Mouse (Mus musculus) stomach, embryonic 16.5 days (tissue): Measurements from ENCODE around the gene Mtf1. TPM values are rescaled to one million over a fixed set of nuclear protein-coding genes. Genes with fewer than 3 reads are reported as not detected.

Source experiments
- ATAC-seq: fragments of 200-750 bp; cut with Nextera tagmentation; 2 replicates; pipeline ENCODE4 v1.8.0; 2017; ENCODE audit warnings: moderate number of reproducible peaks, moderate TSS enrichment; ENCODE audit not compliant: insufficient read depth, low FRiP score
- H3K27ac ChIP-seq: fragments of 300-500 bp; sonication (generic); 2 replicates; pipeline ENCODE4 v1.5.1; 2014; ENCODE audit warnings: low read length
- H3K27me3 ChIP-seq: fragments of 300-500 bp; sonication (generic); 2 replicates; pipeline ENCODE4 v1.6.1; 2014; ENCODE audit warnings: low read length, control low read depth, mixed read lengths; ENCODE audit not compliant: control insufficient read depth, insufficient read depth
- H3K36me3 ChIP-seq: fragments of 300-500 bp; sonication (generic); 2 replicates; pipeline ENCODE4 v1.6.1; 2014; ENCODE audit warnings: low read length; ENCODE audit not compliant: control insufficient read depth, insufficient read depth
- H3K4me1 ChIP-seq: fragments of 300-500 bp; sonication (generic); 2 replicates; pipeline ENCODE4 v1.6.1; 2014; ENCODE audit warnings: low read length, control low read depth, mixed read lengths; ENCODE audit not compliant: control insufficient read depth, insufficient read depth
- H3K4me2 ChIP-seq: fragments of 300-500 bp; sonication (generic); 2 replicates; pipeline ENCODE4 v1.6.1; 2014; ENCODE audit warnings: low read depth, low read length, mixed read lengths
- H3K4me3 ChIP-seq: fragments of 300-500 bp; sonication (generic); replicated peaks from 2 replicates; pipeline ENCODE4 v1.5.1; 2014; ENCODE audit warnings: mild to moderate bottlenecking, low read length
- H3K9ac ChIP-seq: fragments of 300-500 bp; sonication (generic); 2 replicates; pipeline ENCODE4 v1.6.1; 2014; ENCODE audit warnings: low read length
- H3K9me3 ChIP-seq: fragments of 300-500 bp; sonication (generic); replicated peaks from 2 replicates; pipeline ENCODE4 v1.6.1; 2016; ENCODE audit warnings: low read length, control low read depth; ENCODE audit not compliant: control insufficient read depth
- WGBS: fragments of 180-500 bp; shearing (Covaris S2); extraction: QIAGEN DNeasy Blood & Tissue Kit; methylation state at CpG from one replicate; pipeline ENCODE4 v1.1.7; 2014; 5-methylcytosine and 5-hydroxymethylcytosine counted together
- polyA plus RNA-seq: library from polyadenylated mRNA; unstranded; fragments of >200 nt; fragmentation: Nextera tagmentation; extraction: Ambion mirVana; gene quantifications from 2 replicates; pipeline ENCODE4 v1.2.1, GENCODE M21; 2015

Gene Mtf1
- polyA plus RNA-seq, 1 experiment from 2014 or later = 14.5 TPM

- Histone ChIP-seq H3K9ac (no peak overlapping the region), H3K4me3 (no peak overlapping the region), H3K9me3 (no peaks in the 10 kb centered on the region), H3K27ac (no peak overlapping the region), H3K4me1 (no peaks in the 10 kb centered on the region), H3K4me2 (no peak overlapping the region), H3K27me3 (no peaks in the 10 kb centered on the region), H3K36me3 (peaks cover 16% of the 10 kb centered on the region; the same call in 1 of the 2 replicates)
- 94% methylated on average over 1 of the region's 1 CpGs for WGBS
- no peak for ATAC-seq
These were observed 39.1 kb downstream of the Mtf1 start for GRCm38 (mm10) chr4:124840998-124841397.

GRCm38 (mm10) chr4:124843493-124843892 lies 41.6 kb downstream of the Mtf1 start:
- no peak overlapping the region for H3K27ac ChIP-seq
- H3K27me3 ChIP-seq = no peaks in the 10 kb centered on the region
- no peak overlapping the region for H3K4me2 ChIP-seq
- no peaks in the 10 kb centered on the region for H3K9me3 ChIP-seq
- H3K4me3 ChIP-seq = no peak overlapping the region
- WGBS = 57% methylated on average over 11 of the region's 11 CpGs
- peaks cover 4% of the 10 kb centered on the region; the same call in 1 of the 2 replicates for H3K4me1 ChIP-seq
- H3K9ac ChIP-seq = no peak overlapping the region
- H3K36me3 ChIP-seq = peaks cover 8% of the 10 kb centered on the region; the same call in 1 of the 2 replicates
- ATAC-seq = peak; percentile 31; the same call in 1 of the 2 replicates

GRCm38 (mm10) chr4:124847573-124847972 lies 45.7 kb downstream of the Mtf1 start:
- ATAC-seq = no peak
- 11% methylated on average over 8 of the region's 8 CpGs for WGBS
- Histone ChIP-seq H3K27ac (no peak overlapping the region), H3K9me3 (no peaks in the 10 kb centered on the region), H3K4me1 (peaks cover 16% of the 10 kb centered on the region), H3K36me3 (no peaks in the 10 kb centered on the region), H3K9ac (0 out of 2 replicates have a peak overlapping the region, but pooled peaks have one; percentile 8), H3K27me3 (no peaks in the 10 kb centered on the region), H3K4me3 (no peak overlapping the region), H3K4me2 (no peak overlapping the region)

GRCm38 (mm10) chr4:124849631-124850260 lies 47.8 kb downstream of the Mtf1 start:
- ATAC-seq = peak; percentile 14; the same call in 1 of the 2 replicates
- peaks cover 16% of the 10 kb centered on the region for H3K4me1 ChIP-seq
- H3K4me3 ChIP-seq = peak overlapping the region; percentile 91
- H3K9ac ChIP-seq = peak overlapping the region; percentile 93
- peak overlapping the region; percentile 77 for H3K4me2 ChIP-seq
- 3% methylated on average over 24 of the region's 24 CpGs for WGBS
- H3K36me3 ChIP-seq = peaks cover 9% of the 10 kb centered on the region; the same call in 1 of the 2 replicates
- peak overlapping the region; percentile 90 for H3K27ac ChIP-seq
- no peaks in the 10 kb centered on the region for H3K27me3 ChIP-seq
- no peaks in the 10 kb centered on the region for H3K9me3 ChIP-seq

GRCm38 (mm10) chr4:124850261-124850913 lies 48.5 kb downstream of the Mtf1 start, which contains the start of gene Yrdc:
Yrdc (plus strand) TSS chr4:124850679.
- Histone ChIP-seq H3K4me3 (peak within 1 kb of the TSS; percentile 91), H3K27me3 (no peaks in the 10 kb centered on the region), H3K9me3 (no peaks in the 10 kb centered on the region), H3K36me3 (peaks cover 9% of the 10 kb centered on the region; the same call in 1 of the 2 replicates), H3K27ac (peak within 1 kb of the TSS; percentile 90), H3K9ac (peak within 1 kb of the TSS; percentile 93), H3K4me2 (peak within 1 kb of the TSS; percentile 77), H3K4me1 (peaks cover 16% of the 10 kb centered on the region)
- peak; percentile 94 for ATAC-seq
- WGBS = under 1% methylated on average over 88 of the region's 90 CpGs

GRCm38 (mm10) chr4:124850933-124851658 lies 49.2 kb downstream of the Mtf1 start, which contains the start of gene 1110065P20Rik:
1110065P20Rik (minus strand) TSS chr4:124851196.
- peak within 1 kb of the TSS; percentile 91 for H3K4me3 ChIP-seq
- peaks cover 9% of the 10 kb centered on the region; the same call in 1 of the 2 replicates for H3K36me3 ChIP-seq
- peak; percentile 73 for ATAC-seq
- H3K4me2 ChIP-seq = peak within 1 kb of the TSS; percentile 77
- H3K4me1 ChIP-seq = peaks cover 16% of the 10 kb centered on the region
- no peaks in the 10 kb centered on the region for H3K27me3 ChIP-seq
- under 1% methylated on average over 74 of the region's 75 CpGs for WGBS
- H3K9me3 ChIP-seq = no peaks in the 10 kb centered on the region
- peak within 1 kb of the TSS; percentile 90 for H3K27ac ChIP-seq
- peak within 1 kb of the TSS; percentile 93 for H3K9ac ChIP-seq

- H3K36me3 ChIP-seq = peaks cover 13% of the 10 kb centered on the region; the same call in 1 of the 2 replicates
- H3K4me2 ChIP-seq = no peak overlapping the region
- peaks cover 6% of the 10 kb centered on the region for H3K4me1 ChIP-seq
- no peak for ATAC-seq
- no peak overlapping the region for H3K4me3 ChIP-seq
- 92% methylated on average over 8 of the region's 8 CpGs for WGBS
- no peaks in the 10 kb centered on the region for H3K9me3 ChIP-seq
- no peak overlapping the region for H3K9ac ChIP-seq
- peaks cover 9% of the 10 kb centered on the region for H3K27me3 ChIP-seq
- H3K27ac ChIP-seq = no peak overlapping the region
These were observed 54.4 kb downstream of the Mtf1 start for GRCm38 (mm10) chr4:124856294-124856693.

GRCm38 (mm10) chr4:124858370-124858769 lies 56.5 kb downstream of the Mtf1 start:
- peaks cover 25% of the 10 kb centered on the region for H3K27me3 ChIP-seq
- 55% methylated on average over 5 of the region's 5 CpGs for WGBS
- H3K4me1 ChIP-seq = peaks cover 5% of the 10 kb centered on the region; the same call in 1 of the 2 replicates
- peaks cover 11% of the 10 kb centered on the region; the same call in 1 of the 2 replicates for H3K36me3 ChIP-seq
- H3K27ac ChIP-seq = no peak overlapping the region
- no peak for ATAC-seq
- H3K4me3 ChIP-seq = no peak overlapping the region
- no peak overlapping the region for H3K9ac ChIP-seq
- no peaks in the 10 kb centered on the region for H3K9me3 ChIP-seq
- no peak overlapping the region for H3K4me2 ChIP-seq
